Mouse (Mus musculus): Measurements from ENCODE around the gene Gm28048.

- no peak for TF ChIP-seq POLR2A (IDR thresholded peaks at IDR 0.05; ENCODE audit: borderline replicate concordance, control insufficient read depth, low read depth, low read length)
- no peak for TF ChIP-seq CTCF (IDR thresholded peaks at IDR 0.05; ENCODE audit: control insufficient read depth, insufficient read depth, low read length)
Measured at GRCm38 (mm10) chr11:22830179-22830611, 151.7 kb downstream of the Gm28048 start.
